Mouse (Mus musculus) limb, embryonic 14.5 days (tissue): ENCODE results near the gene Adamts15. TPM values are rescaled to one million over a fixed set of nuclear protein-coding genes. Genes with fewer than 3 reads are reported as not detected.
A peak's percentile ranks its signal among the peaks of the same experiment; 100 is the strongest.

Experiments
- ATAC-seq: fragments of 200-750 bp; cut with Nextera tagmentation; 2 replicates; pipeline ENCODE4 v1.8.0; 2017; ENCODE audit warnings: low read depth, moderate number of reproducible peaks, moderate TSS enrichment; ENCODE audit not compliant: low FRiP score
- DNase-seq: peaks from one replicate; pipeline ENCODE4 v3.0.0-alpha.2; 2015; ENCODE audit warnings: low spot score
- H3K27ac ChIP-seq: fragments of 300-500 bp; sonication (generic); replicated peaks from 2 replicates; pipeline ENCODE4 v1.5.1; 2014; ENCODE audit warnings: low read depth, mild to moderate bottlenecking, low read length, moderate library complexity, mixed read lengths
- H3K27me3 ChIP-seq: fragments of 300-500 bp; sonication (generic); 2 replicates; pipeline ENCODE4 v1.6.1; 2014; ENCODE audit warnings: low read length, mixed read lengths; ENCODE audit not compliant: control insufficient read depth, insufficient read depth
- H3K36me3 ChIP-seq: fragments of 300-500 bp; sonication (generic); 2 replicates; pipeline ENCODE4 v1.6.1; 2014; ENCODE audit warnings: mild to moderate bottlenecking, low read length, moderate library complexity, mixed read lengths; ENCODE audit not compliant: control insufficient read depth, insufficient read depth
- H3K4me1 ChIP-seq: fragments of 300-500 bp; sonication (generic); 2 replicates; pipeline ENCODE4 v1.6.1; 2014; ENCODE audit warnings: antibody characterized with exemption, low read length, mixed read lengths; ENCODE audit not compliant: control insufficient read depth, insufficient read depth
- H3K4me2 ChIP-seq: fragments of 300-500 bp; sonication (generic); replicated peaks from 2 replicates; pipeline ENCODE4 v1.6.1; 2014; ENCODE audit warnings: low read depth, mild to moderate bottlenecking, low read length, moderate library complexity; ENCODE audit not compliant: severe bottlenecking
- H3K4me3 ChIP-seq: fragments of 300-500 bp; sonication (generic); replicated peaks from 2 replicates; pipeline ENCODE4 v1.5.1; 2014; ENCODE audit warnings: low read length
- H3K9ac ChIP-seq: fragments of 300-500 bp; sonication (generic); 2 replicates; pipeline ENCODE4 v1.6.1; 2014; ENCODE audit warnings: mild to moderate bottlenecking, low read depth, low read length, moderate library complexity; ENCODE audit not compliant: severe bottlenecking
- H3K9me3 ChIP-seq: fragments of 300-500 bp; sonication (generic); 2 replicates; pipeline ENCODE4 v1.6.1; 2016; ENCODE audit warnings: low read length; ENCODE audit not compliant: control insufficient read depth
- POLR2A ChIP-seq: fragments of 200-500 bp; IDR thresholded peaks from 2 replicates; pipeline ENCODE4 v1.8.0; 2012; ENCODE audit warnings: inconsistent platforms, mild to moderate bottlenecking, moderate library complexity, borderline replicate concordance; ENCODE audit not compliant: insufficient read depth, insufficient read length; ENCODE audit errors: extremely low read depth
- WGBS: fragments of 180-500 bp; shearing (Covaris S2); extraction: QIAGEN DNeasy Blood & Tissue Kit; methylation state at CpG from one replicate; pipeline ENCODE4 v1.1.7; 2014; 5-methylcytosine and 5-hydroxymethylcytosine counted together
- polyA plus RNA-seq, 2 experiments: library from polyadenylated mRNA; depleted of rRNA in 1 of 2; stranded (reverse) in 1 of 2; unstranded in 1 of 2; fragments of >200 nt; fragmentation: Nextera tagmentation in 1 of 2; extraction: Ambion mirVana in 1 of 2; gene quantifications; 2 replicates each; pipeline versions ENCODE4 v1.2.1 to v1.2.3; 2012 to 2014

Adamts15 gene
- polyA plus RNA-seq (2012; rRNA removed) (33.2 and 39.5 TPM in 2 replicates), polyA plus RNA-seq (2014; fragmentation: Nextera tagmentation; extraction: Ambion mirVana) (29.0 and 39.9 TPM in 2 replicates)

DNA sequence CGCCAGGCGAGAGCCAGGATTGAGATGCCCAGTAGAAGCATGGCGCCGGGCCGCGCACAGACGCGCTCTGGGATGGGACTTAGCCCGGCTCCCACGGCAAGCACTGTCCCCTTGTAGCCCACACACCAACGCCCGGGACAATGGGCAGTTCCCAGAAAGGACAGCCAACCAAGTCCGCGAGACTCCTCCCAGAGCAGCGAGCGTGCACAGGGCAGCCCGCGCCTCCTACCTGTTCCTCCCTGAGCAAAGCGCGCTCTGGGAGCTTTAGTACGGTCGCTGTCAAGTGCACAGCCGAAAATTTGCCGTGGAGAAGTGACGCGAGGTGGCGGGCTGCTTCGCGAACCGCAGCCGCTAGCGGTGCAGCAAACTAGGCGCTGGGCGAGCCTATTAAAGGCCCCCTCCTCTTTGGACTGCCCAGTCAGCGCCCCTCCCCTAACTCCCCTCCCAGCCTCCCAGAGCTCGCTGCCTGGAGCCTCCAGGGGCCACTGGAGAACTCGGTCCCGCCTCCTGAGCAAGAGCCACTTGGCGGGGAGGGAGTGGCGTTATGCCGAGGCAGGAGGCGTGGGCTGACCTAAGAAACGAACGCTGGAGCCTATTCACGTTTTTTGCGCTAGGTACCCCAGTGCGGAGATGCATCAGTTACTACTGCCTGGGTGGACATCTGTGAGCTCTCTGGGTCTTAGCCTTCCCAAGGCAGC is at the start of gene Adamts15:
TSS of gene Adamts15 (minus strand) at position 256 of the 698 bp plus-strand sequence.
- peak; percentile 90 for DNase-seq
- WGBS, result under 1% methylated on average over 45 of the region's 47 CpGs
- peak within 1 kb of the TSS; percentile 62 for H3K4me3 ChIP-seq
- H3K27ac ChIP-seq, result peak within 1 kb of the TSS; percentile 50
- H3K9ac ChIP-seq, result peak within 1 kb of the TSS; percentile 75
- no peaks in the 10 kb centered on the region for H3K9me3 ChIP-seq
- peak within 1 kb of the TSS; percentile 83 for H3K4me2 ChIP-seq
- H3K27me3 ChIP-seq, result peaks cover 6% of the 10 kb centered on the region
- peaks cover 14% of the 10 kb centered on the region for H3K4me1 ChIP-seq
- ATAC-seq, result peak; percentile 90
- peaks cover 8% of the 10 kb centered on the region; the same call in 1 of the 2 replicates for H3K36me3 ChIP-seq
- no peak for TF ChIP-seq POLR2A

DNA sequence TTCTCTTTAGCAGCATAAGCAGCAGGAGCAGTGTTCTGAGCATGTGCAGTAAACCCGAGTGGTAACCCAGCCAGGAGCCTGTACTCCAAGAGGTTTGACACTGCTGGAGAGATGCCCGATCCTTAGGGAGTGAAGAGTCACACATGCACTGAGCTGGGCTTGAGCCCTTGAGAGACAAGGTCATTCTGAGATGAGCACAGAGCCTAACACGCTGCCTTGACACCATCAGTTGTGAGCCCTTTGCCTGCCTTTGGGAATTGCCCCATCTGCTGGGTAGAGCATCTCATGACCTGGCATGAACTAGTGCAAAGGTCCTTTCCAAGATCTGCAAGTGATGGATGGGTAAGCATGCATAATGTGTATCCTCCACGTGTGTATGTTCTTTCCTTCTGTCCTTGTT is 49.7 kb upstream of the Adamts15 start:
- no peaks in the 10 kb centered on the region for H3K9me3 ChIP-seq
- ATAC-seq (no peak), DNase-seq (no peak)
- no peak overlapping the region for H3K4me2 ChIP-seq
- H3K36me3 ChIP-seq, result no peaks in the 10 kb centered on the region
- no peak overlapping the region for H3K27ac ChIP-seq
- no peaks in the 10 kb centered on the region for H3K27me3 ChIP-seq
- H3K4me1 ChIP-seq, result peaks cover 13% of the 10 kb centered on the region
- H3K9ac ChIP-seq, result no peak overlapping the region
- H3K4me3 ChIP-seq, result no peak overlapping the region
- WGBS, result 55% methylated on average over 4 of the region's 4 CpGs
- no peak for TF ChIP-seq POLR2A

DNA sequence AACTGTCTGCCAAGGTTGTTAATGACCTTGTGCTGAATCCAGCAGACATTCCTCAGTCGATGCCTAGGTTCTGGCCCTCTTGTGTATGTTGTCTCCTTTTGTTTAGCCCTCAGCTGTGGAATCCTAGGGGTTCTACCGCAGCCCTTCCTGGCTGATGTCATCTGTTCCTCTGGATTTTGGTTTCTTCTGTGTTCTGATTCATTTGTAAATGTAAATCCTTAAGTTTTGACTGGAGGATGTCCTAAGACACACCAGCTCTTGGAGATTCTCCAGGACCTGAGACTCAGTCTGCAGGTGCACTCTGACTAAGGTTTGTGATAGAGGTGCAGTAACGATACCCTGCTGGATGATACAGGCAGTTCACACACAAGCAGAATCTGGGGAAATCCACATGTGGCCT is 47.7 kb upstream of the Adamts15 start:
- Histone ChIP-seq H3K27me3 (no peaks in the 10 kb centered on the region), H3K9ac (no peak overlapping the region), H3K9me3 (no peaks in the 10 kb centered on the region), H3K4me1 (0 out of 2 replicates have a peak, but pooled peaks cover 5% of the 10 kb centered on the region), H3K36me3 (no peaks in the 10 kb centered on the region), H3K4me2 (no peak overlapping the region), H3K4me3 (no peak overlapping the region), H3K27ac (no peak overlapping the region)
- DNase-seq, result no peak
- no peak for ATAC-seq
- 55% methylated on average over 3 of the region's 3 CpGs for WGBS
- TF ChIP-seq POLR2A, result no peak

- no peak overlapping the region for H3K27ac ChIP-seq
- DNase-seq, result no peak
- H3K9ac ChIP-seq, result no peak overlapping the region
- no peak overlapping the region for H3K4me2 ChIP-seq
- no peak for ATAC-seq
- H3K4me3 ChIP-seq, result no peak overlapping the region
- TF ChIP-seq POLR2A, result no peak
- H3K36me3 ChIP-seq, result no peaks in the 10 kb centered on the region
- no peaks in the 10 kb centered on the region for H3K9me3 ChIP-seq
- WGBS, result 86% methylated on average over 6 of the region's 6 CpGs
- no peaks in the 10 kb centered on the region for H3K27me3 ChIP-seq
- peaks cover 5% of the 10 kb centered on the region; the same call in 1 of the 2 replicates for H3K4me1 ChIP-seq
These were observed 45.9 kb upstream of the Adamts15 start for GRCm38 (mm10) chr9:30968130-30968529.

GRCm38 (mm10) chr9:30966881-30967280 is 44.6 kb upstream of the Adamts15 start:
- Histone ChIP-seq H3K27me3 (no peaks in the 10 kb centered on the region), H3K9ac (no peak overlapping the region), H3K36me3 (no peaks in the 10 kb centered on the region), H3K4me3 (no peak overlapping the region), H3K4me2 (no peak overlapping the region), H3K9me3 (no peaks in the 10 kb centered on the region), H3K27ac (no peak overlapping the region), H3K4me1 (peaks cover 5% of the 10 kb centered on the region; the same call in 1 of the 2 replicates)
- DNase-seq (no peak), ATAC-seq (no peak)
- no peak for TF ChIP-seq POLR2A
- 12% methylated on average over 7 of the region's 7 CpGs for WGBS

DNA sequence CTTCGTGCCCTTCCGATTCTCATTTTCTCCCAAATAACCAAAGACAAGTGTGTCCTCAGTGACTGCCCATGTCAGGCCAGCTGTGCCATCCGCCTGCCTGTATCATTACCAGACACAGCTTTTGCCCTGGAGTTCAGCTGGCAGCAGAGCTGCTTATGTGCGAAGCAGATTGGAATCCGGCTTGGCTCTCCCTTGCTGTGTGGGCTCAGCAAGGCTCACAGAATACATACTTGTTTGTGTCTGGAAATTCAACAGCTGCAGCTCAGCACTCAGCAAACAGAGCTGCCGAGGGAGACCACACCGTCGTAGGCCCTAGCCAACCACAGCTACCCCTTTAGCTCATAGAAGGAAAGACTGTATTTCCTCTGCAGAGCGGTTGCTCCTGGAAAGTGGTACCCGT is 42.4 kb upstream of the Adamts15 start:
- Histone ChIP-seq H3K9me3 (no peaks in the 10 kb centered on the region), H3K9ac (no peak overlapping the region), H3K4me1 (peaks cover 5% of the 10 kb centered on the region; the same call in 1 of the 2 replicates), H3K4me3 (no peak overlapping the region), H3K27ac (no peak overlapping the region), H3K36me3 (no peaks in the 10 kb centered on the region), H3K4me2 (no peak overlapping the region), H3K27me3 (no peaks in the 10 kb centered on the region)
- TF ChIP-seq POLR2A, result no peak
- ATAC-seq, result peak; percentile 94
- DNase-seq, result peak; percentile 61
- 44% methylated on average over 10 of the region's 10 CpGs for WGBS
